Mouse (Mus musculus): ENCODE data around the gene Hspa2. TPM values are rescaled to one million over a fixed set of nuclear protein-coding genes. Genes with fewer than 3 reads are reported as not detected.

Gene Hspa2
- polyA plus RNA-seq, 1 experiment from 2014 or later = 11.3 TPM

DNA sequence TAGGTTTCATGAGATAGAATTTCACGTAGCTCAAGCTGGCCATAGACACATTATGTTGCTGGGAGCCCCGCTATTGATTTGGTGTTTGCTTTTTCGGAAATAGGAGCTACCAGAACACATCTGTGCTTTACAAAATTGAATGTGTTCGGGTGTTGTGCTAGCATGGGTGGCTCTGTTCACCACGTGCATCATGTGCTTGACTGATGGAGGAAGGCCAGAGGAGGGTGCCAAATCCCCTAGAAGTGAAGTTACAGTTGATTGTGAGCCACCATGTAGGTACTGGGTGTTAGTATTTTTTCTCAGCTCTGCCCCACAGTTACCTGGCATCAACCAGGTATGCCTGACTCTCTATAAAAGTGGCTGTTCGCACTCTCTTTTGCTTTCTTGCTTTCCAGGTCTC, 40.9 kb downstream of the Hspa2 start:
- H3K27me3 ChIP-seq (replicated peaks) = no peaks in the 10 kb centered on the region
- no peak overlapping the region for H3K4me2 ChIP-seq
- no peak overlapping the region; the same call in 1 of the 2 replicates for H3K4me3 ChIP-seq (replicated peaks)
- 79% methylated on average over 6 of the region's 6 CpGs for WGBS
- no peaks in the 10 kb centered on the region for H3K4me1 ChIP-seq
- no peak overlapping the region for H3K9ac ChIP-seq
- ATAC-seq (ENCODE audit: insufficient read depth, low FRiP score, low read depth) = no peak
- no peaks in the 10 kb centered on the region for H3K36me3 ChIP-seq
- no peaks in the 10 kb centered on the region for H3K9me3 ChIP-seq
- no peak overlapping the region for H3K27ac ChIP-seq

DNA sequence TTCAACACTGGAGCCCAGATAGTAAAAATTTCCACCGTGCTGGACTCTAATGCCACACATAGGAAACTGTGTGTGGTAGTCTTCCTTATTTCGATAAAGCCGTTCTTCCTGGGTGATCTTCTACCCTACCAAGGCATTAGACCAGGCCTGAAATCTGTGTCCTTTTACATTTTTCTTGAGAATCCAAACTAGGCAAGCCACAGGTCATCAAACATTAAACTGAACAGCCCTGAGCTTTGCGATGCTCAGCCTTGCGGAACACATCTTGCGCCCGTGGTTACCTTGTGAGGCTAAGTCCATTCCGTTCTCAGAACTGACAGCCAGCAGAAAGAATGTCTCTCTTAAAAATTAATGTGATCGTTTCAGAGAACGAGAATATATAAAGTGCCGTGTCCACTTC, 42.2 kb downstream of the Hspa2 start:
- H3K4me1 ChIP-seq = no peaks in the 10 kb centered on the region
- no peak overlapping the region for H3K9ac ChIP-seq
- H3K4me3 ChIP-seq (replicated peaks) = no peak overlapping the region
- no peak for ATAC-seq (ENCODE audit: insufficient read depth, low FRiP score, low read depth)
- WGBS = 82% methylated on average over 11 of the region's 11 CpGs
- H3K9me3 ChIP-seq = no peaks in the 10 kb centered on the region
- H3K27ac ChIP-seq = no peak overlapping the region
- no peaks in the 10 kb centered on the region for H3K27me3 ChIP-seq (replicated peaks)
- no peak overlapping the region for H3K4me2 ChIP-seq
- H3K36me3 ChIP-seq = no peaks in the 10 kb centered on the region

DNA sequence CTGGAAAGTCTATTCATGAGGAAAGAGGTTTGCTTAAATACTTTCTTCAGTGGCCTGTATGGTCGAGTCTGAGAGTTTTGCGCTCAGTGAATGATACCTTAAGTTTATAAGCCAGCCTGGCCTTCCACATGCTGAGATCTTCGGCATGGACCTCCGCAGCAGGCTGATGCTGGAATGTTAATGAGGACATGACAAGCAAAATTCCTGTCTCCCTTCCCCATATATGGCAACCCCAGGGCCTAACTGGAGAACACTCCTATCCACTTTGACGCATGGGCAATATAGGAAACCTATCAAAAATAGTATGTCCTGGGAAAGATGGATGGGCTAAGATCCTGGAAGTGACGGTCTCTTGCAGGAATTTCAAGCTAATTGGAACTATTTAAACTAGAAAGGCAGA, 44.2 kb downstream of the Hspa2 start:
- 55% methylated on average over 6 of the region's 6 CpGs for WGBS
- Histone ChIP-seq H3K4me2 (peak overlapping the region; percentile 2; the same call in 1 of the 2 replicates), H3K9me3 (no peaks in the 10 kb centered on the region), H3K4me3 (replicated peaks) (no peak overlapping the region), H3K9ac (no peak overlapping the region), H3K4me1 (no peaks in the 10 kb centered on the region), H3K27ac (no peak overlapping the region; the same call in 1 of the 2 replicates), H3K27me3 (replicated peaks) (no peaks in the 10 kb centered on the region), H3K36me3 (no peaks in the 10 kb centered on the region)
- ATAC-seq (ENCODE audit: insufficient read depth, low FRiP score, low read depth) = no peak

DNA sequence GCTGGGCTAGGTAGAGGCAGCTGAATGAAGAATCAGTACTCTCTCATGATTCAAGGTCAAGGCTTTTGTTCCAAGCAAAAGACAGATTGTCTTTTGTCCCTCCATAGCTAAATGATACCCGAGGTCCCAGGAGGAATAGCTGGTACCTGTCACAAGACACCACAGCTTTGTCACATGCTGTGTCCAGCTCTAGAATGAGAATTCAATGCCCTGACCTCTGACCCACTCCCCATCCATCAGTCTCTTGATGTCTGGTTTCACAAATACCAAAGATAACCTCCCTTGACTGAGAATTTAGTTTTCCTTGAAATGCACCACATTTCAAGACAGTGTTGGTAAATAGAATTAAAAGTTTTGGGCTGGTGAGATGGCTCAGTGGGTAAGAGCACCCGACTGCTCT, 48.2 kb downstream of the Hspa2 start:
- Histone ChIP-seq H3K27ac (no peak overlapping the region), H3K4me2 (no peak overlapping the region), H3K4me3 (replicated peaks) (no peak overlapping the region), H3K9ac (no peak overlapping the region), H3K27me3 (replicated peaks) (no peaks in the 10 kb centered on the region), H3K36me3 (no peaks in the 10 kb centered on the region), H3K9me3 (no peaks in the 10 kb centered on the region), H3K4me1 (no peaks in the 10 kb centered on the region)
- 35% methylated on average over 2 of the region's 2 CpGs for WGBS
- ATAC-seq (ENCODE audit: insufficient read depth, low FRiP score, low read depth) = no peak

Other genes starting within 250 kb of the Hspa2 start
- gene Esr2, start 226.9 kb upstream of the Hspa2 start, polyA plus RNA-seq (2015; fragmentation: Nextera tagmentation; extraction: Ambion mirVana) = 0.06 and 0.13 TPM in 2 replicates
- not detected in 2 replicates for gene Tex21, start 157.4 kb upstream of the Hspa2 start, polyA plus RNA-seq (2015; fragmentation: Nextera tagmentation; extraction: Ambion mirVana)
- 87.7 and 108 TPM in 2 replicates for gene Mthfd1, start 148.9 kb upstream of the Hspa2 start, polyA plus RNA-seq (2015; fragmentation: Nextera tagmentation; extraction: Ambion mirVana)
- 4.1 TPM in 2 replicates for gene Akap5, start 79.3 kb upstream of the Hspa2 start, polyA plus RNA-seq (2015; fragmentation: Nextera tagmentation; extraction: Ambion mirVana)
- gene Zbtb25, start 34.6 kb upstream of the Hspa2 start, polyA plus RNA-seq (2015; fragmentation: Nextera tagmentation; extraction: Ambion mirVana) = 13.7 and 14.5 TPM in 2 replicates
- gene Zbtb1, start 33.9 kb upstream of the Hspa2 start, polyA plus RNA-seq (2015; fragmentation: Nextera tagmentation; extraction: Ambion mirVana) = 8.9 and 9.5 TPM in 2 replicates
- gene Ppp1r36, start 13.4 kb downstream of the Hspa2 start, polyA plus RNA-seq (2015; fragmentation: Nextera tagmentation; extraction: Ambion mirVana) = 2.9 and 3.2 TPM in 2 replicates
- gene Plekhg3, start 126.7 kb downstream of the Hspa2 start, polyA plus RNA-seq (2015; fragmentation: Nextera tagmentation; extraction: Ambion mirVana) = 11.5 and 13.9 TPM in 2 replicates